Mouse (Mus musculus) adrenal gland, adult 2 months (tissue): ENCODE data around the gene Prkca. TPM values are rescaled to one million over a fixed set of nuclear protein-coding genes. Genes with fewer than 3 reads are reported as not detected.

Experiments
- DNase-seq: peaks from one replicate; pipeline ENCODE4 v3.0.0; 2021
- polyA plus RNA-seq: library from polyadenylated mRNA; depleted of rRNA; stranded (reverse); fragments of >200 nt; gene quantifications from 2 replicates; pipeline ENCODE4 v1.2.3, GENCODE M21; 2012
- total RNA-seq, 2 experiments: library from RNA; stranded (reverse); gene quantifications; 2 replicates each; pipeline ENCODE4 v1.2.3; 2021

Prkca gene
- total and polyA plus RNA-seq, 3 experiments = 1.3 to 9.7 (median 8.5) TPM

GRCm38 (mm10) chr11:108235081-108235703, 108.5 kb downstream of the Prkca start:
- DNase-seq = no peak

GRCm38 (mm10) chr11:108233015-108233414, 110.7 kb downstream of the Prkca start:
- no peak for DNase-seq

- no peak for DNase-seq
These were observed 113.6 kb downstream of the Prkca start for GRCm38 (mm10) chr11:108230101-108230500.

GRCm38 (mm10) chr11:108229176-108229946, 114.4 kb downstream of the Prkca start:
- DNase-seq = no peak

- no peak for DNase-seq
These were observed 115.2 kb downstream of the Prkca start for GRCm38 (mm10) chr11:108228497-108228896.

GRCm38 (mm10) chr11:108226248-108226647, 117.5 kb downstream of the Prkca start:
- DNase-seq = no peak

- no peak for DNase-seq
These were observed 119.3 kb downstream of the Prkca start for GRCm38 (mm10) chr11:108224233-108224973.

- DNase-seq = no peak
These were observed 120.0 kb downstream of the Prkca start for GRCm38 (mm10) chr11:108223613-108224232.

GRCm38 (mm10) chr11:108223154-108223553, 120.6 kb downstream of the Prkca start:
- no peak for DNase-seq

- no peak for DNase-seq
These were observed 121.1 kb downstream of the Prkca start for GRCm38 (mm10) chr11:108222616-108223015.

- DNase-seq = no peak
These were observed 121.7 kb downstream of the Prkca start for GRCm38 (mm10) chr11:108222026-108222425.

GRCm38 (mm10) chr11:108221124-108221835, 122.4 kb downstream of the Prkca start:
- no peak for DNase-seq

- no peak for DNase-seq
These were observed 123.1 kb downstream of the Prkca start for GRCm38 (mm10) chr11:108220605-108221004.

GRCm38 (mm10) chr11:108217043-108217442, 126.7 kb downstream of the Prkca start:
- DNase-seq = no peak

- no peak for DNase-seq
These were observed 127.7 kb downstream of the Prkca start for GRCm38 (mm10) chr11:108216064-108216463.

GRCm38 (mm10) chr11:108215466-108215865, 128.3 kb downstream of the Prkca start:
- peak; percentile 65 for DNase-seq

- DNase-seq = no peak
These were observed 129.1 kb downstream of the Prkca start for GRCm38 (mm10) chr11:108214521-108215223.

- no peak for DNase-seq
These were observed 129.9 kb downstream of the Prkca start for GRCm38 (mm10) chr11:108213783-108214182.

- DNase-seq = no peak
These were observed 131.1 kb downstream of the Prkca start for GRCm38 (mm10) chr11:108212638-108213037.

- DNase-seq = no peak
These were observed 131.7 kb downstream of the Prkca start for GRCm38 (mm10) chr11:108212030-108212429.

GRCm38 (mm10) chr11:108210749-108211148, 133.0 kb downstream of the Prkca start:
- no peak for DNase-seq
